Mouse (Mus musculus): ENCODE measurements at regions not wholly inside any gene's neighbourhood (a gene's known extent, or its start where the extent isn't known, plus 50 kb on each side); places are given as distances from the start of the nearest gene placed in this dataset.

DNA sequence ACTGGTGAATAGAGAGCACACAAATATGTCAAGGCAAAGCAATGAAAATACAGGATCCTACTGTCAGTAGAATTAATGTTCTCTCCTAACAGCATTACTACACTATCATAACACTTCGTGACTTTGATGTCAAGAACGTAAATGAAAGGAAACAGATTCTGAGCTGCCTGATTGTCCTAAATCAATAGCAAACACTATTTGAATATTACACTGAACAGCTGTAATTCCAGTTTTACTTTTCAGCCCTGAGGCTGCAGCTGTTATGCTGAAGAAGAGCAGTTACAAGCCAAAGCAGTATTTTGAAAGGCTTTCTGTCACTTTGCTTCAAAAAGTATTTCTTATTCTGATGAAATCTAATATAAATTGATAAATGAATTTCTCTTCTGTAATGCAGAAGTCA, 828.7 kb upstream of the Adgrl2 start:
- no peak for DNase-seq (ENCODE audit: low read depth)

DNA sequence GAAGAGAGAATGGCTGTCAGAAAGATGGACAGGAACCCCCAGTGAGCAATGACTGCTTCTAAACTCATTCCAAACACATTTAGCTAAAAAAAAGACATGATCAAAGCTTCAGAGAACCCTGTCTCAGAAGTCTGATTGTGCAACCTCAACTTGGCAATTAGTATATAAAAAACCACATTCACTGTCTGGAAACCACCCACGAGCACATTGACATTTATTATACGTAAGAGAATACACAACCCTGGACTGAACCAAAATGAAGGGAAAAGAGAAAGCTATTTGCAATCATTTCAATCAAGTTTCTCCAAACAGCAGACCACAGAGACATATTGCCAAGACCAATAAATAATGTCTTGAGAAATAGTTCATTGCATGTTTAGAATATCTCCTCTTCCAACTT, 820.7 kb upstream of the Adgrl2 start:
- peak; percentile 22 for DNase-seq (ENCODE audit: low read depth)

DNA sequence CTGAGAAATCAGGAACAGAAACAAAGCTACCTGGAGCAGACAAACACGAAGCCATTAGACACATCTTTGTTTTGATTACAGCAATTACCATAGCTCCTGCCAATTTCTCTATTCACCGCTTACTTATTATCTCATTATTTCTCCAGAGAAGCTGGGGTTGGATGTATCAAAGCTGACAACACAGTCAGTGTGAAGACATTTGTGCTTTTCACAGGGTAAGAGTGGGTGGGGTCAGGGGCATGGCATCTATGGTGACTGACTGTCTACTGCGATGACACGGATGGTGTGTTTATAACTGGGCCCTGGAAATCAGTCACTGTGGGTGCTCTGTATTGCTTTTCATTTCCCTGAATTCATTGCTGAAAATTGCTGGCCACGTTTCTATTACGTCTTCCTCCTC, 815.0 kb upstream of the Adgrl2 start:
- DNase-seq (ENCODE audit: low read depth), result no peak

DNA sequence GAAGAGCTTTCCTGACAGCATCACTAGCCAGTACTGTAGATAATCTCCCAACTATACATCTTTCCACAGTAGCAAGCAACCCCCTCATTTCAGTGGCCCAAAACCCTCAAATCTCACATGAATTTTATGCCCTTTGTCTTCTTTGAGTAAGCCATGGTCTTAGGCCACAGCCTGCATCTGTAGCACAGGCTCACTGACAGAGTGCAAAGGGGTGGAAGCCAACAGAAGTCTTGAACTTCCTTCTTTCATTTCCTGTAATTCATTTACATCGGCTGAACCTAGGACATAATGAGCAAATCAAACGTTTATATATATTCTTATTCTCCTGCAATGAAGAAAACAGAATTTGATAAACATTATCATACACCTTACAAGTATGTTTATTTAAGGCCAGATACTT, 805.8 kb upstream of the Adgrl2 start:
- DNase-seq (ENCODE audit: low read depth), result no peak

DNA sequence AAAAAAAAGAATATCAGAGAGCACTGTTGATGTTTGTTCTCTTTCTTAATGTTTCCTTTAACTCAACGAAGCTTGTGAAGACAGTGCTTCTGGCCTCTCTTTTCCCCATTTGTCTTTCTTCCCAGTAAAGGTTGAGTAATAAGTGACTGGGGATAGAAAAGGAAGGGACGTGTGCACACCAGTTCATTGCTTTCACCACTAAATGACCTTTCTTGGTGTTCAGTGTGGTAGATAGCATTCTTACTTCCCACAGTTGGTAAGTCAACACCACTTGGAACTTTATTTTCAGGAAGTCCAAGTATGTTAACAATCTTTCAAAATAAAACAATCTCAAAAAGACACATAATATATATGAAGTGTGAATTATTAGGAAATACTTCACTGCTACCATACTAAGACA, 801.2 kb upstream of the Adgrl2 start:
- no peak for DNase-seq (ENCODE audit: low read depth)

DNA sequence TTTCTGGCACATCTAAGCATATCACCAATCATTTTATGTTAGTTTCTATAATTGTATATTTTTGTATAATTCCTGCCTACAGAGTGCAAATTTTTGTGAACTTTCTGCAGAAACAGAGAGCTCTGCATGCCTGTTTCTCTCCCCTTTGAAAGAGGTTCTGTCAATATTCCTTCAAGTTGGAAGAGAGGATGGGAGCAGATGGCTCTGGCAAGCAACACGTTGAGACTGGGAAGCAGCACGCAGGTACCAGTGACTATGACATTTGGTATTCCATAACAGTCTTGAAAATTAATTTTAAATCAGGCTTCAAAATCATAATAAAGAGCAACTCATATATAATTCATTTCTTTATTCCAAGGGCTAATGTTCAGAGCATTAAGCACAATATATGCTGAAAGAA, 795.7 kb upstream of the Adgrl2 start:
- no peak for DNase-seq (ENCODE audit: low read depth)

DNA sequence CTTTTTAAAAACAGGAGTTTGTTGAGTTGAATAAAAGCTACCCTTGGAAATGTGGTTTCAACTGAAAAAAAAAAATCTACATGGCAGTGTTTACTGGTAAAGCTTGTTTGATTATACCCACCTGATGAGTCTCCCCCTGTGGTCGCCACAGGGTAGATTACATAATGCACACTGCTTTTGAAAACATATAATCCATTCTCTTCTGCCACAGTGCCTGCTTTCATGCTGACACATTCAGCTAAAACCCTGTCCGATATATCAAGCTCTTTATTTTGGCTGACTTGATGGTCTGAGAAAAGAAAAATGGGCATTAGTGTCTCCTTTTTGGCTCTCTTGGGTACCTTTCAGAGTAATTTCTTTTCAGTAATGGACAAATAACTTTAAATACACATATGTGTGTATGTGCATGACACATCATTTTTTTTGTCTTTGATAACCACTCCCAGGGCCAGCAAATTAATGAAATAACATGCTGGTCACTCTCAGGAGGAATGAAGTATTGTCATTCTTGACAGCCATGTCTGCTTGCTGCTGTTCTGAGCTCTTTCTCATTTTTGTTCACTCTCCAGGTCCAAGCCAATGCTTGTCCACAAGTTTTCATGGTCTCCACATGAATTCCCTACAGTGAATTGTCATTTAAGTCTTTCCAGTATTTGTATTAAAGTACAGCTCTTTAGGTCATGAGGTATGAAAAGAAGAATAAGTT, 793.7 kb upstream of the Adgrl2 start:
- DNase-seq (ENCODE audit: low read depth), result no peak

DNA sequence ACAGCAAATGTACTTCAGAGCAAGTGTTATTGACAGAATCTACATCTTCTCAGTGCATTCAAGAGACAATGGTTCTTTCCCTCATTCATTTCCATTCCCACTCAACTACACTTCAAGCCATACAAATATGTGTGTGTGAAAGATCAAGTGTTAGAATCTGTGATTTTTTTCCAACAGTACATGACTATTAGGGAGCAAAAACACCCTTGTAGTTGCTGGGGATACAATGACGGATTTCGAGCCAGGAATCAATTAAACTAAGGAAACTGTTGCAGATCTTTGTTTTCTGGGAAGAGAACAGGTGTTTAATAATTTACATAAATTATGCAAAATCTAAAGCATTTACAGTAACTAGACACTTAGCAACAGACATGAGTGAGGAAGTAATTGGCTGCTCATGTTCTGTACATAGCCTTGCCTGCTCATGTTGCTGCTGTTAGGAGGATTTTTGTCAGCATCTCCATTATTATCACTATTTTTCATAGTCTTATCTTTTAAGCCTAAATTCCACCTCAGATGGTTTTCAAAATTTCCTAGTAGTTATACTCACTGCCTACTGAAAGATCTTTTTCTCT, 777.6 kb upstream of the Adgrl2 start:
- no peak for DNase-seq (ENCODE audit: low read depth)

DNA sequence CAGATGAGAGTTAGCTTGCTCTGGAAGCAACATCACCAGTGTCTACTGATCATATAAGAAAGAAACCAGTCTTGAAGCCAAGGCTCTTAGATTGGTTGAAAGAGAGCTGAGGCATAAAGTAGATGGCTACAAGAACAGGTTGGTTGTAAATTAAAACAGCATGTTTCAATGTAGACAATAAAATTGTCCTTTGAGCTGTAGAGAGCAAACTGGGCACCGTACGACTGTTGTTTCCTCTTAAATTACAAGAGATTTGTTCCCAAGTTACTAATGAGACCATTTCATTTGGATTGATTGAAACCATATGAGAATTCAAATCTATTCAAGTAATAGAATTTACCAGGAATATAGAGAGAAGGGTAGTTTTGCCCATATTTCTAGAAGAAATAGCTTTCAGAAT, 770.9 kb upstream of the Adgrl2 start:
- no peak for DNase-seq (ENCODE audit: low read depth)

DNA sequence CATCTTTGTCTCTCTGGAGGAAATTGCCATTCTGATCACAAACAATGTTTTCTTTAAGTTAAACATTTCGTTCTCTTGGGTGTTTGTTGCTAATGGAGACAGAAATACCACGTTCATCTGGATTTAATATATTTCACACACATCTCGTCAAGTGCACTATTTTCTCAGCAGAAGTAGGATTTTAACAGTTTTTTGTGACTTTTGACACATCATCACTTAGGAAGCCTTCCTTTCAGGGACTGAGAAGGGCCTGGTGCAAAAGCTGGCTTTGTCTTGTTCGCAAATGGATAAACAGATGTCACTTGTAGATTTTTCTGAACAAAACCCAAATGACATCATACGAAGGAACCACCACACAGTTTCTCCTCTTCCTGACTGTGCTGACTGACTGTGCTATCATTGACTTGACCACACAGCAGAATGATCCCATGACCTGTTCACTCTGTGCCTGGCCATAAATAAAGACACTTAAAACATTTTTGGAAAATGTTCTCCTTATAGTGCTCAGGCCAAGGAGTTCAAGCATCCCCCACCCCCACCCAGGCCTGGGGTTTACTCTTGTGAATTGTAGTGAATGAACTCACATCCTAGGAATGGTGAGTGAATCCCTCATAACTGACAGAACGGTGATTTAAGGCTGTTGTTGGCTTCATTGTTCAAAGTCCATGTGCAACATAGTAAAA, 767.7 kb upstream of the Adgrl2 start:
- DNase-seq (ENCODE audit: low read depth), result no peak

DNA sequence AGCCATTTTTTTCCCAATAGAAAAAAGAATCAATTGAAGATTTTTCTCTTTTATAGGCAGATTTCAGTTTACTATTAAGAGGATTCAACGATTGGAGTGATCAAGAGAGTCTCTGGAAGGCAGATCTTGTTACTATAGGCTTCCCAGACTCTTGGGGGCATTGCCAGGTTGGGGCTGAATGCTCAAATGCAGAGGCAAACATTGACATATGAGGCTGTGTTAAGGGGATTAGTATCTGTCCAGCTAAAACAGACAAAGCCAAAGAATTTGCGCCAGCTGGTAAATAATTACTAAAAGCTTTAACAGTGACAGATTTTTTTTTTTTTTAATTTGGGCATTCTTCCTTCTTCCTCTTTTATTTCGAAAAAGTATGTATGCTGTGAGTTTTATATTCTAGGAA, 745.7 kb upstream of the Adgrl2 start:
- DNase-seq (ENCODE audit: low read depth), result no peak

DNA sequence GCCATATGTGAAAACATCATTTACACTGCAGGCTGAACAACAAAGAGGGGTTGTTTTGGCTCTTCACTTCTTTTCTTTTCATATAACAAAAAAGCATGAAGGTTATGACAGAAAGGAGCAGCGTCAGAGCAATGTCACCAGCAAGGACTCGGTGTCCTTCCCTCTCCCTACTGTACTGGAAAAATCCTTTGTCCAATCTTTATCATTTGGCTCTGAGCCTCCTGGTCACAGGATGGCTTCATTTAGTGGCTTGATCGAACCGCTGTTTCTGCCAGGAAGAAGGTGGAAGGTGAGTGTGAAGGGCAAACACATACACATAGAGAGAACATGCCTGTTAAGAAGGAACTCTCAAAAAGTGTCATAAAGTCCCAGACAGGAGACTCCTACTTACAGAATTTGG, 735.9 kb upstream of the Adgrl2 start:
- no peak for DNase-seq (ENCODE audit: low read depth)

DNA sequence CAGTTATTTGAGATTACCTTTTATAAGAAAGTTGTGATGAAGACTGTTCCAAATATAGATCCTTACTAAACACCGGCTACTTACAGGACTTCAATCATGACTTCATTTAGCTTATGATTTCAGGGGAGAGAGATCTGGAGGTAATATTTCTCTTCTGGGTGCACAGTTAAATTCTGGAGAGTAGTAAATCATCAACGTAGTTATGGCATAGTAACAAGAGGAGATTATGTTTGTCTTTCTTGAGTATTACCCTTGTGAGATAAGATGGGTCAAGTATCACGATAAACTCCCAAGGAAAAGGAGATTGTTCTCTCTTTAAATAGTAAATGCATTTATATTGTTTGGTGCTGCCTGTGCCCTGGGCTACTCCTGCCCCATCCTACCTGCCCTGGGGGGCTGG, 734.5 kb upstream of the Adgrl2 start:
- no peak for DNase-seq (ENCODE audit: low read depth)

DNA sequence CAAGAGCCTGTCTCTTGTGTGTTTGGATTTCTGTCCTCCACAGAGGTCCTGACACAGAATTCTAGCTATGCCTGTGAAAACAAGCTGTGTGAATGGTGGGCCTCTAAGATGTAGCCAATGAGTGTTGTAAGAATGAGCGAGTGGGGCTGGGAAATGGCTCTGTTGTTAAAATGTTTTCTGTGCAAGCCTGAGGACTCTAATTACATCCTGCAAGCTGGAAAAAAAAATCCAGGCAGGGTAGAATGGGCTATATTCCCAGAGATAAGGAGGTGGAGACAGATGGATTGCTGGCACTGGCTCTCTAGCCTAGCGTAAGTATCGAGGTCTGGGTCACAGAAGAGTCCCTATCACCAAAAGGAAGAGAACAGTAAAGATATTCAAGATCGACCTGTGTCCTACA, 731.5 kb upstream of the Adgrl2 start:
- no peak for DNase-seq (ENCODE audit: low read depth)

DNA sequence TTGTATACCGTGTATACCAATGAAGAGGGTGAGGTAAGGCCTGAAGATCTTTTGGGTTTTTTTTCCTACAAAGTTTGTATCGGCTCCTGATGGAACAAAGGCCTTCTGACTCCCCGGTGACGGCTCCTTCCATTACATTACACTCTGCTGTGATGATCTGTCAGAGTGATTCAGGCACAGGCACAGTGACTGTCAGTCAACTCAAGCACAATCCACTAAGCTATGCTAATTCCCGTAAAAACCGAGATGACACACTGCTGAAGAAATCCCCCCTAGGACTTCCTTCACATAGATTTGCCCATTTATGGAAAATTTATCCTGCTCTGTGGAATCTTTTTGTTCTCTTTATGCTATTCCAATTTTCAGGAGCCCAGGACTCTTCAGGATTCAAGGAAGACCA, 730.0 kb upstream of the Adgrl2 start:
- DNase-seq (ENCODE audit: low read depth), result no peak

DNA sequence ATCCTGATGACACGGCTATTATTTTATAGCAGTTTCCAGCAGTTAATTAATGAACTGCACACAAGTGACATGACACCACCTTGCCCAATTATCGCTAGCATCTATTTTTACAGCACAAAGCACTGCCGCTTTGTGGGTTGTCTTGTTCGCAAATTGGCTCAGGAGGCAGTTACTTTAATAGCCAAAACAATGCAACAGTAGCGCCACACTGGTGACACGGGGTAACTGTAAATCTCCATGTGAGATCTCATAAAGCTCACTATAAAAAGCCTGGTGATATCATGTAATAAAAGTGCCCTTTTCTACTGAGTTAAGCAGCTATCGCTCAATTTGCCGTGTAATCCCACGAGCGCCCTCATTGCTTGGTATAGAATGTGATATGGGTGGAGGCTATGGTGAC, 715.4 kb upstream of the Adgrl2 start:
- DNase-seq (ENCODE audit: low read depth), result no peak

DNA sequence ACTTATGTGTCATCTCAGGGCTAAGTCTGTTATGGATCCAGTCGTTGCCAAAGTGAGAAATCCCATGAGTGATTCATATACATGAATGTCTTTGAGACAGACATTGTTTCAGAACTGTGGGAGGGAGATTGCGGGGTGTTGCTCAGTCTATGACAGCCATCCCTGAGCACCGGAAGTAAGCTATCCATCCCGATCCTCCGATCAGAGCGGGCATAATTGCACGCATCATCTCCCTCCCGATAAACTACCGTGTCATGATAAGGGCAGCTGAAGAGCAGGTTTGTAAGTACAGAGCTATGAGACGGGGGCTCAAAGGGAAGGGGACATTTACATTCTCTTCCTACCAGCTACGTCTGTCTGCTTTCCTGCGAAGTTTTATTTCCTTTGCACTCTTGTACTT, 715.0 kb upstream of the Adgrl2 start:
- no peak for DNase-seq (ENCODE audit: low read depth)

DNA sequence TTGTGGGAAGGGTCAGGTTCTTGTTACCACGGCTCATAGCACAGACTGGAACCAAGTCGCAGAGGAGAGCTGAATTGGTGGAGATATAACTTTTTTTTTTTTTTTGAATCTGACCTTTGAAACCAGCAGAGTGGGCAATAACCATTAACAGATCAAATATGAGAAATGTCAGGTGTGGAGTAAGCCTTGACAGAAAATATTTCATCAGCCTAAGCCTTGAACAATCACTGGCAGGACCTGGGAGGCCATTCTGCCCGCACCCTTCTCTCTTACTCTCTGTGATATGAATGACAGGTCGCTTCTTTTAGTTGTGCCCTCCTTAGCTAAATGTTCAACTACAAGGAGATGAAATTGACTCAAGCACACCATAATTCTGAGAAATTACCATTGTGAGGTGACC, 714.1 kb upstream of the Adgrl2 start:
- DNase-seq (ENCODE audit: low read depth), result no peak

DNA sequence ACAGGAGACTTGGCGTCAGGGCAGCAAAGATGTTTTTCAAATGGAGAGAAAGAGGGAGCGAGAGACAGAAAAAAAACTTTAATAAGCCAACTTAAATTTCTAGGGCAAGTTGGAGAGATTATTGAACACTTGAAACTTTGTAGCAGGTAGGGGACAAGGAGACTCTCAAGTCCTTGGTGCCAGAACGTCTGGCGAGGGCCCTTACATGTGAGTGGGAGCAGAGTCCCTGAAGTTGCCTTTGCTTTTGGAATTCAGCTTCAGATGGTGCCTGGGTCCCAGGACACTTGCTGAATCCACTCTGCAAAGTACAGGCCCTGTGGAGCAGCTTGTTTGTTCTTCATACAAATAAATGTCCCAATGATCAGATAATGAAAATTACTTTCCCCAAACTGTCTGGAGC, 693.2 kb upstream of the Adgrl2 start:
- DNase-seq (ENCODE audit: low read depth), result no peak

DNA sequence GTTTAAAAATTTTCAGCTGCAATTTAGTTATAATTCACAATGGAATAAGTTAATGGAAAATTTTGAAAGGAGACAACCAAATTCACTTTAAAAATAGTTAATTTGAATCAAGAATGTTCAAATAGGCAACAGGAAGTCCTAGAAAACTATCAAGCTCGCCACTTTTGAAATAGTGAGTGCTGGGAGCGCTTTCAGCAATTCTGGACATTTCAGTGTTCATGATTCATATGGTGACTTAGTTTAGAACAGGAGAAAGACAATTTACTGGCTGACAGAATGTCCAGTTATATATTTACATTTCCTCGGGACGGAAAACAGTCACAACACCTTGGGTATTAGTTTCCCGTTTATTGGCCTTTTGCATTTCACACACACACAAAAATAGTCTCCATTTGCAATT, 691.9 kb upstream of the Adgrl2 start:
- no peak for DNase-seq (ENCODE audit: low read depth)

DNA sequence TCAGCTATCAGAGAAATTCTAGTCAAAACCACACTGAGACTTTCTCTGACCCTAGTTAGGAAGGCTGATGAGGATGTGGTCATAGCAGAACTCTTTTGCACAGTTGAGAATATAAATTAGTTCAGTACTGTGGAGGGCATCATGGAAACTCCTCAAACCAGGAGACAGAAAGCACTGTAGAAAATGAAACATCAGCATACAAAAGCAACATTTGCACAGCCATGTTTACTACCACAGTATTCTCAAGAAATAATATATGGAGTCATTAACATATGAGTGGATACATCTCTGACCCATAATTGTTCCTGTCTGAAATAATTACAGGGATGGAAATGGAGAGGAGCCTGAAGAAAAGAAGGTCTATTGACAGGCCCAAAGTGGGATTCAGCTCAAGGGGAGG, 683.6 kb upstream of the Adgrl2 start:
- no peak for DNase-seq (ENCODE audit: low read depth)

DNA sequence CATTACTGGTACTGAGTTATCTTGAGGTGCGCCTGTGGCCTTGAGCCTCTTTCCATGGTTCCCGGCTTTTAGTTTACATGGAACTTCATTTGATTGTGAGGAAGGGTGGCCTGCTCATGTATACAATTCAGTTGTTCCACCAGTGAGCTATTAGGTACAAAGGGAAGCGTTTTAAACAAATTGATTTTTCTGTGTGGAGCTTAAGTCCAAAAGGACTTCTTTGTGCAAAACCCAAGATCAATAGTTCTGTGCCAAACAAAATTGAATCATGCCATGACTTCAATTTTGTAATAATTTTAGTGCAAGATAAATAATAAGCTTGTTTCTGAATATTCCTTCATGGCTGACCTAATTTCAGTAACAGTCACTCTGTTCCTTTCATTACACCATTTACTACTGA, 674.3 kb upstream of the Adgrl2 start:
- no peak for DNase-seq (ENCODE audit: low read depth)

DNA sequence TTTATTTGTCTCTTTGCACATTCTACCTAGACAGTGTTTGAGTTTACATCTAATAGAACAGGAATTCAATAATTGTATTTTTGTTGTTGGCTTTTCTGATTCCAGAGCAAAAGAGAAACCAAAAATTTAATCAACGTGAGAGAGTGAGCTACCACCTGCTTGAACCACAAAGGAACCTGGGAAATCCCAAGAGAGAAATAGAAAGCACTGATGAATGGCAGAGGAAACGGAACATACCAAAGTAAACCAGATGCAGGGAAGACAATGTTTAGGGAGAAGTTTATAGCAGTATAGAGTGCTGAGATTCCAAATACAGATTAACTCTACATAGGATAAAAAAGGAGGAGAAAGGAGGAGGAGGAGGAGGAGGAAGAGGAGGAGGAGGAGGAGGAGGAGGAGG, 648.0 kb upstream of the Adgrl2 start:
- no peak for DNase-seq (ENCODE audit: low read depth)

DNA sequence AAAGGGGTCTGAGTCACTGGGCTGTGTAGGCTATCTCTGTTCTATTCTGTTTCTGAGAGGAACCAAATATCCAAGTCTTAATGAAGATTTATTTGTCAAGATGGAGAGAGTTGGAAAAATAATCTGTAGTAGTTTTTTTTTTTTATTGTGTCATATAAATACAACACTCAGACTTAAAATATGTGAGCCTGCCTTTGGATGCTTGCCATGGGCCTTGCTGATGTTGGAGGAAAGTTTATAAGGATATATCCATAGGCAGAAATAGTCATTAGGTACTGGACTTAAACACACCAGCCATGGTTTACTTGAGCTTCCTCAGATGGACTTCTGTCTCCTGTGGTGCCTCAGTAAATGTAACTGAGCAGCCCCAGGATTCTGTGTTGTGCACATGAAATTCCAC, 635.8 kb upstream of the Adgrl2 start:
- DNase-seq (ENCODE audit: low read depth), result no peak

Measured in fibroblast of lung, adult 2 months (primary cell).